Mouse (Mus musculus): ENCODE measurements around the gene Ube2d3. TPM values are rescaled to one million over a fixed set of nuclear protein-coding genes. Genes with fewer than 3 reads are reported as not detected.

Gene Ube2d3
- total and polyA plus RNA-seq, 3 experiments, result 590 to 1,803 (median 1,178) TPM

- no peak overlapping the region for H3K27ac ChIP-seq (ENCODE audit: insufficient read depth, low read depth)
- no peak overlapping the region for H3K4me3 ChIP-seq (replicated peaks in 1 of 3; ENCODE audit: low read depth in 2 of 3, low read length in 2 of 3, poor library complexity in 1 of 3)
- TF ChIP-seq NELFE (IDR thresholded peaks at IDR 0.05; ENCODE audit: low read depth, low read length) (no peak), MYC (IDR thresholded peaks at IDR 0.05; ENCODE audit: low read depth, low read length) (0 out of 2 replicates have a peak, but pooled peaks have one; percentile 18), ZMIZ1 (IDR thresholded peaks at IDR 0.05; ENCODE audit: low read depth, low read length) (peak; percentile 63; the same call in 1 of the 2 replicates), MAX (IDR thresholded peaks at IDR 0.05; ENCODE audit: low read length) (no peak), ZC3H11A (IDR thresholded peaks at IDR 0.05; ENCODE audit: low read depth, low read length) (no peak), CHD2 (IDR thresholded peaks at IDR 0.05; ENCODE audit: low read length) (no peak)
- no peak for DNase-seq (ENCODE audit: extremely low read depth)
- H3K9me3 ChIP-seq (replicated peaks; ENCODE audit: low read length), result no peaks in the 10 kb centered on the region
- H3K36me3 ChIP-seq (replicated peaks in 1 of 2; ENCODE audit: control insufficient read depth in 1 of 2, insufficient read depth in 1 of 2, low read length in 1 of 2), result peaks cover 26 to 46% of the 10 kb centered on the region in 2 experiments
- H3K4me1 ChIP-seq (ENCODE audit: control insufficient read depth in 1 of 2, insufficient read depth in 2 of 2), result peaks cover 0 to 26% of the 10 kb centered on the region in 2 experiments; a peak in 2 of 4 replicates
- H3K4me2 ChIP-seq (ENCODE audit: insufficient read depth, low read depth, poor library complexity, severe bottlenecking), result no peak overlapping the region
- dilution Hi-C loops (cut with MboI; ENCODE audit: extremely low pct_ligation_motif_present, extremely low pct_unique_long_range_greater_than_20kb, low sequenced_read_pairs), result no loop called here
- in situ Hi-C loops (cut with MboI; ENCODE audit: low pct_ligation_motif_present, low pct_unique_long_range_greater_than_20kb, low sequenced_read_pairs), result no loop called here
- no peaks in the 10 kb centered on the region for H3K27me3 ChIP-seq (replicated peaks)
- H3K9ac ChIP-seq (ENCODE audit: insufficient read depth, low read depth), result no peak overlapping the region
- H3K79me2 ChIP-seq (replicated peaks; ENCODE audit: control insufficient read depth, extremely low read depth, insufficient read depth, poor library complexity, severe bottlenecking), result 0 out of 2 replicates have a peak, but pooled peaks cover 2% of the 10 kb centered on the region
Observed at GRCm38 (mm10) chr3:135468402-135468801, 30.5 kb downstream of the Ube2d3 start.

GRCm38 (mm10) chr3:135469146-135469545 lies 31.2 kb downstream of the Ube2d3 start:
- no peaks in the 10 kb centered on the region for H3K27me3 ChIP-seq (replicated peaks)
- dilution Hi-C loops (cut with MboI; ENCODE audit: extremely low pct_ligation_motif_present, extremely low pct_unique_long_range_greater_than_20kb, low sequenced_read_pairs) (no loop called here), in situ Hi-C loops (cut with MboI; ENCODE audit: low pct_ligation_motif_present, low pct_unique_long_range_greater_than_20kb, low sequenced_read_pairs) (no loop called here)
- H3K9ac ChIP-seq (ENCODE audit: insufficient read depth, low read depth), result no peak overlapping the region
- no peaks in the 10 kb centered on the region for H3K79me2 ChIP-seq (replicated peaks; ENCODE audit: control insufficient read depth, extremely low read depth, insufficient read depth, poor library complexity, severe bottlenecking)
- peaks cover 0 to 26% of the 10 kb centered on the region in 2 experiments; a peak in 2 of 4 replicates for H3K4me1 ChIP-seq (ENCODE audit: control insufficient read depth in 1 of 2, insufficient read depth in 2 of 2)
- no peak overlapping the region for H3K4me3 ChIP-seq (replicated peaks in 1 of 3; ENCODE audit: low read depth in 2 of 3, low read length in 2 of 3, poor library complexity in 1 of 3)
- no peak for TF ChIP-seq USF2 (conservative IDR thresholded peaks at IDR 0.05; ENCODE audit: low read depth, low read length)
- TF ChIP-seq POLR2AphosphoS2 (IDR thresholded peaks at IDR 0.05; ENCODE audit: low read depth, low read length), result 0 out of 2 replicates have a peak, but pooled peaks have one; percentile 54
- peaks cover 21 to 41% of the 10 kb centered on the region in 2 experiments for H3K36me3 ChIP-seq (replicated peaks in 1 of 2; ENCODE audit: control insufficient read depth in 1 of 2, insufficient read depth in 1 of 2, low read length in 1 of 2)
- H3K27ac ChIP-seq (ENCODE audit: insufficient read depth, low read depth), result 0 out of 2 replicates have a peak overlapping the region, but pooled peaks have one; percentile 26
- no peaks in the 10 kb centered on the region for H3K9me3 ChIP-seq (replicated peaks; ENCODE audit: low read length)
- DNase-seq (ENCODE audit: extremely low read depth), result no peak
- no peak overlapping the region for H3K4me2 ChIP-seq (ENCODE audit: insufficient read depth, low read depth, poor library complexity, severe bottlenecking)

DNA sequence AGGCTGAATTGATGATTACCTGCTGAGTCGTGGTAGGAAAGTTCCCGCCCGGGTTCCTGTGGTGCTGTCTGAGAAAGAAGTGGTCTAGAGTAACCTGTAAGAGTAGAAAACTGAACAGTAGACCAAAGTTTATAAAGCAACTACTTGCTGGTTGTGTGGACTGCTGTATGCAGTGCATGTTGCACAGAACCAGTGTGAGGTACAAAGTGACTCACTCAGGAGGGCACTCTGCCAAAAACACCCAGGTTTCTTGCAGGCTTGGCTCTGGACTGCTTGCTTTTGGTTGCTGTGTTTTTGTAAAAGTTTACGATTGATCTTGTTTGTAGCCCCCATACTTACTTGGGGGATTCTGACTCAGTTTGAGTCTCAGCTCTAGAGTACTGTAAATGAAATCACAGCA lies 32.0 kb downstream of the Ube2d3 start:
- dilution Hi-C loops (cut with MboI; ENCODE audit: extremely low pct_ligation_motif_present, extremely low pct_unique_long_range_greater_than_20kb, low sequenced_read_pairs), result no loop called here
- Histone ChIP-seq H3K4me2 (ENCODE audit: insufficient read depth, low read depth, poor library complexity, severe bottlenecking) (no peak overlapping the region), H3K27me3 (replicated peaks) (no peaks in the 10 kb centered on the region), H3K4me3 (replicated peaks in 1 of 3; ENCODE audit: low read depth in 2 of 3, low read length in 2 of 3, poor library complexity in 1 of 3) (no peak overlapping the region), H3K4me1 (ENCODE audit: control insufficient read depth in 1 of 2, insufficient read depth in 2 of 2) (peaks cover 0 to 30% of the 10 kb centered on the region in 2 experiments; a peak in 2 of 4 replicates), H3K36me3 (replicated peaks in 1 of 2; ENCODE audit: control insufficient read depth in 1 of 2, insufficient read depth in 1 of 2, low read length in 1 of 2) (peaks cover 16 to 34% of the 10 kb centered on the region in 2 experiments), H3K9me3 (replicated peaks; ENCODE audit: low read length) (no peaks in the 10 kb centered on the region), H3K9ac (ENCODE audit: insufficient read depth, low read depth) (no peak overlapping the region), H3K79me2 (replicated peaks; ENCODE audit: control insufficient read depth, extremely low read depth, insufficient read depth, poor library complexity, severe bottlenecking) (no peaks in the 10 kb centered on the region), H3K27ac (ENCODE audit: insufficient read depth, low read depth) (no peak overlapping the region)
- no peak for TF ChIP-seq MYC (IDR thresholded peaks at IDR 0.05; ENCODE audit: low read depth, low read length)
- no peak for TF ChIP-seq RCOR1 (conservative IDR thresholded peaks at IDR 0.05; ENCODE audit: low read depth, low read length)
- TF ChIP-seq ELF1 (IDR thresholded peaks at IDR 0.05; ENCODE audit: low read depth, low read length), result no peak
- peak; percentile 33; the same call in 1 of the 2 replicates for TF ChIP-seq ZMIZ1 (IDR thresholded peaks at IDR 0.05; ENCODE audit: low read depth, low read length)
- no peak for DNase-seq (ENCODE audit: extremely low read depth)
- in situ Hi-C loops (cut with MboI; ENCODE audit: low pct_ligation_motif_present, low pct_unique_long_range_greater_than_20kb, low sequenced_read_pairs), result no loop called here
